Mouse (Mus musculus): Measurements from ENCODE around the gene Cd177.
"Not testable (repeated sequence)": the region's sequence is repeated elsewhere in the genome, so short reads cannot be mapped to it uniquely, and the experiment has no call there.

Cd177 gene

GRCm38 (mm10) chr7:24760211-24760610 lies at the start of gene Cd177:
Gene Cd177 (minus strand): TSS chr7:24760311.
- DNase-seq: no peak

- DNase-seq: no peak
These were observed 48.9 kb upstream of the Cd177 start for GRCm38 (mm10) chr7:24809041-24809440.

- no peak for DNase-seq
These were observed 44.7 kb upstream of the Cd177 start for GRCm38 (mm10) chr7:24804826-24805225.

GRCm38 (mm10) chr7:24802149-24802767 lies 42.1 kb upstream of the Cd177 start:
- DNase-seq: no peak

GRCm38 (mm10) chr7:24797918-24798317 lies 37.8 kb upstream of the Cd177 start:
- no peak for DNase-seq

- DNase-seq: not testable (repeated sequence)
These were observed 16.8 kb upstream of the Cd177 start, which contains the start of gene Ceacam10 for GRCm38 (mm10) chr7:24776918-24777317. Gene Ceacam10 (plus strand): TSS chr7:24777206.

- no peak for DNase-seq
These were observed 16.0 kb upstream of the Cd177 start for GRCm38 (mm10) chr7:24776145-24776544.

GRCm38 (mm10) chr7:24773942-24774535 lies 13.9 kb upstream of the Cd177 start:
- no peak for DNase-seq

- no peak for DNase-seq
These were observed 11.2 kb upstream of the Cd177 start for GRCm38 (mm10) chr7:24771361-24771760.

- DNase-seq: no peak
These were observed 2.5 kb upstream of the Cd177 start for GRCm38 (mm10) chr7:24762574-24762973.

GRCm38 (mm10) chr7:24761161-24761560 lies 1.1 kb upstream of the Cd177 start:
- no peak for DNase-seq

- no peak for DNase-seq
These were observed 1.6 kb downstream of the Cd177 start for GRCm38 (mm10) chr7:24758520-24758919.

GRCm38 (mm10) chr7:24753476-24753875 lies 6.6 kb downstream of the Cd177 start:
- DNase-seq: no peak

GRCm38 (mm10) chr7:24751610-24752009 lies 8.5 kb downstream of the Cd177 start:
- no peak for DNase-seq

- DNase-seq: no peak
These were observed 9.4 kb downstream of the Cd177 start for GRCm38 (mm10) chr7:24750695-24751094.

GRCm38 (mm10) chr7:24735970-24736670 lies 24.0 kb downstream of the Cd177 start:
- no peak for DNase-seq

- DNase-seq: not testable (repeated sequence)
These were observed 33.3 kb downstream of the Cd177 start, which contains the start of gene Gm4763 for GRCm38 (mm10) chr7:24726808-24727207. Gene Gm4763 (minus strand): TSS chr7:24726908.

- no peak for DNase-seq
These were observed 45.1 kb downstream of the Cd177 start for GRCm38 (mm10) chr7:24715039-24715438.

GRCm38 (mm10) chr7:24708832-24709292 lies 51.2 kb downstream of the Cd177 start, which contains the start of gene BC049730:
Gene BC049730 (plus strand): TSS chr7:24709242.
- no peak for DNase-seq

GRCm38 (mm10) chr7:24702841-24703240 lies 57.3 kb downstream of the Cd177 start:
- not testable (repeated sequence) for DNase-seq

GRCm38 (mm10) chr7:24697891-24698290 lies 62.2 kb downstream of the Cd177 start:
- not testable (repeated sequence) for DNase-seq

All from cerebellum, adult 9-11 months (tissue).